Mouse (Mus musculus) layer of hippocampus, adult 2 months (tissue): ENCODE data around the gene Aplp1. TPM values are rescaled to one million over a fixed set of nuclear protein-coding genes. Genes with fewer than 3 reads are reported as not detected.

Experiments
- DNase-seq, 2 experiments: peaks; one replicate each; pipeline ENCODE4 v3.0.0; 2022; ENCODE audit warnings: low spot score in 2 of 2
- H3K27ac ChIP-seq: fragments of 200-600 bp; 2 replicates; pipeline ENCODE4 v1.8.1; 2022
- H3K4me3 ChIP-seq: fragments of 200-600 bp; 2 replicates; pipeline ENCODE4 v1.8.1; 2022; ENCODE audit warnings: mild to moderate bottlenecking
- CTCF ChIP-seq: fragments of 200-600 bp; conservative IDR thresholded peaks from 2 replicates; pipeline ENCODE4 v1.8.1; 2022; ENCODE audit warnings: antibody characterized with exemption, mild to moderate bottlenecking, moderate library complexity
- total RNA-seq, 2 experiments: library from RNA; stranded (reverse); gene quantifications; 2 replicates each; pipeline ENCODE4 v1.2.3; 2021

The Aplp1 gene
- total RNA-seq, 2 experiments from 2014 or later: 1,283 to 1,305 TPM

- H3K4me3 ChIP-seq: no peak overlapping the region
- DNase-seq: no peak
- H3K27ac ChIP-seq: no peak overlapping the region
- no peak for TF ChIP-seq CTCF
These were observed 5.6 kb downstream of the Aplp1 start for GRCm38 (mm10) chr7:30439734-30440133.

GRCm38 (mm10) chr7:30436879-30437278, 8.5 kb downstream of the Aplp1 start:
- no peak for TF ChIP-seq CTCF
- Histone ChIP-seq H3K27ac (no peak overlapping the region), H3K4me3 (no peak overlapping the region)
- DNase-seq: no peak

- no peak for DNase-seq
- TF ChIP-seq CTCF: no peak
- no peak overlapping the region for H3K4me3 ChIP-seq
- no peak overlapping the region for H3K27ac ChIP-seq
These were observed 10.2 kb downstream of the Aplp1 start for GRCm38 (mm10) chr7:30435156-30435555.

GRCm38 (mm10) chr7:30434701-30435100, 10.6 kb downstream of the Aplp1 start:
- no peak for DNase-seq
- no peak overlapping the region for H3K4me3 ChIP-seq
- no peak for TF ChIP-seq CTCF

GRCm38 (mm10) chr7:30434238-30434637, 11.1 kb downstream of the Aplp1 start:
- Histone ChIP-seq H3K27ac (no peak overlapping the region), H3K4me3 (no peak overlapping the region)
- no peak for DNase-seq
- no peak for TF ChIP-seq CTCF

More at GRCm38 (mm10) chr7:30434701-30435100, 10.6 kb downstream of the Aplp1 start:
- no peak overlapping the region for H3K27ac ChIP-seq

GRCm38 (mm10) chr7:30431793-30432192, 13.5 kb downstream of the Aplp1 start:
- Histone ChIP-seq H3K27ac (peak overlapping the region; percentile 86), H3K4me3 (no peak overlapping the region)
- DNase-seq: peak; percentile 85 to 91
- TF ChIP-seq CTCF: peak; percentile 72

GRCm38 (mm10) chr7:30430191-30430590, 15.1 kb downstream of the Aplp1 start:
- no peak overlapping the region for H3K27ac ChIP-seq
- DNase-seq: no peak
- TF ChIP-seq CTCF: no peak
- H3K4me3 ChIP-seq: no peak overlapping the region

- no peak for DNase-seq
- no peak for TF ChIP-seq CTCF
- Histone ChIP-seq H3K4me3 (no peak overlapping the region), H3K27ac (no peak overlapping the region)
These were observed 16.0 kb downstream of the Aplp1 start for GRCm38 (mm10) chr7:30429327-30429726.

GRCm38 (mm10) chr7:30423071-30423641, 22.2 kb downstream of the Aplp1 start:
- peak overlapping the region; percentile 81 for H3K27ac ChIP-seq
- peak overlapping the region; percentile 61 for H3K4me3 ChIP-seq
- peak in 1 of 2 experiments; percentile 55 for DNase-seq
- no peak for TF ChIP-seq CTCF

GRCm38 (mm10) chr7:30422560-30422959, 22.8 kb downstream of the Aplp1 start:
- H3K4me3 ChIP-seq: peak overlapping the region; percentile 61
- H3K27ac ChIP-seq: peak overlapping the region; percentile 81
- TF ChIP-seq CTCF: no peak
- no peak for DNase-seq

- Histone ChIP-seq H3K4me3 (peak overlapping the region; percentile 61), H3K27ac (peak overlapping the region; percentile 81)
- peak; percentile 92 to 95 for DNase-seq
- TF ChIP-seq CTCF: no peak
These were observed 23.4 kb downstream of the Aplp1 start for GRCm38 (mm10) chr7:30421890-30422435.

- Histone ChIP-seq H3K4me3 (peak within 1 kb of the TSS; percentile 61), H3K27ac (peak within 1 kb of the TSS; percentile 81)
- DNase-seq: peak in 1 of 2 experiments; percentile 44
- no peak for TF ChIP-seq CTCF
These were observed 24.0 kb downstream of the Aplp1 start, which contains the start of gene Nfkbid for GRCm38 (mm10) chr7:30421175-30421889. TSS of gene Nfkbid (plus strand) at chr7:30421732.

- Histone ChIP-seq H3K4me3 (no peak overlapping the region), H3K27ac (no peak overlapping the region)
- no peak for TF ChIP-seq CTCF
- no peak for DNase-seq
These were observed 24.7 kb downstream of the Aplp1 start for GRCm38 (mm10) chr7:30420673-30421072.
